Mouse (Mus musculus) ES-Bruce4 (cell line): ENCODE data around the gene Irf2. TPM values are rescaled to one million over a fixed set of nuclear protein-coding genes. Genes with fewer than 3 reads are reported as not detected.

Source experiments
- H3K27ac ChIP-seq: 2 replicates; pipeline ENCODE4 v1.5.1; 2012; ENCODE audit warnings: low read length, inconsistent platforms; ENCODE audit not compliant: insufficient read depth
- H3K27me3 ChIP-seq: 2 replicates; pipeline ENCODE4 v1.6.1; 2012; ENCODE audit warnings: mild to moderate bottlenecking, low read length, inconsistent platforms; ENCODE audit not compliant: control insufficient read depth, poor library complexity, insufficient read depth, severe bottlenecking
- H3K36me3 ChIP-seq: 2 replicates; pipeline ENCODE4 v1.6.1; 2012; ENCODE audit warnings: inconsistent platforms, mild to moderate bottlenecking, low read length, moderate library complexity; ENCODE audit not compliant: control insufficient read depth, poor library complexity, insufficient read depth, severe bottlenecking
- H3K4me1 ChIP-seq: one replicate; pipeline ENCODE4 v1.8.1; 2011; ENCODE audit warnings: low read length; ENCODE audit not compliant: control insufficient read depth, insufficient read depth
- H3K4me3 ChIP-seq: 2 replicates; pipeline ENCODE4 v1.5.1; 2011; ENCODE audit warnings: low read depth, mild to moderate bottlenecking, low read length
- H3K9ac ChIP-seq: 2 replicates; pipeline ENCODE4 v1.6.1; 2012; ENCODE audit warnings: low read depth, mild to moderate bottlenecking, inconsistent platforms; ENCODE audit not compliant: poor library complexity, severe bottlenecking
- H3K9me3 ChIP-seq: replicated peaks from 2 replicates; pipeline ENCODE4 v1.6.1; 2012; ENCODE audit warnings: mild to moderate bottlenecking, low read length, inconsistent platforms; ENCODE audit not compliant: control insufficient read depth, poor library complexity, insufficient read depth, severe bottlenecking
- CTCF ChIP-seq: IDR thresholded peaks from one replicate; pipeline ENCODE4 v1.8.1; 2011; ENCODE audit warnings: low read depth, low read length
- EP300 ChIP-seq: IDR thresholded peaks from 2 replicates; pipeline ENCODE4 v1.6.1; 2011; ENCODE audit warnings: low read depth, low read length; ENCODE audit not compliant: insufficient read depth
- POLR2A ChIP-seq: IDR thresholded peaks from one replicate; pipeline ENCODE4 v1.8.1; 2011; ENCODE audit warnings: low read length; ENCODE audit not compliant: insufficient read depth
- polyA plus RNA-seq: library from polyadenylated mRNA; stranded (reverse); fragments of >200 nt; gene quantifications from 2 replicates; pipeline ENCODE4 v1.2.4, GENCODE M21; 2011; ENCODE audit warnings: low read depth; ENCODE audit not compliant: missing spikeins, insufficient read depth, insufficient read length

Irf2 gene
- polyA plus RNA-seq, 1 experiment: 17.6 TPM

DNA sequence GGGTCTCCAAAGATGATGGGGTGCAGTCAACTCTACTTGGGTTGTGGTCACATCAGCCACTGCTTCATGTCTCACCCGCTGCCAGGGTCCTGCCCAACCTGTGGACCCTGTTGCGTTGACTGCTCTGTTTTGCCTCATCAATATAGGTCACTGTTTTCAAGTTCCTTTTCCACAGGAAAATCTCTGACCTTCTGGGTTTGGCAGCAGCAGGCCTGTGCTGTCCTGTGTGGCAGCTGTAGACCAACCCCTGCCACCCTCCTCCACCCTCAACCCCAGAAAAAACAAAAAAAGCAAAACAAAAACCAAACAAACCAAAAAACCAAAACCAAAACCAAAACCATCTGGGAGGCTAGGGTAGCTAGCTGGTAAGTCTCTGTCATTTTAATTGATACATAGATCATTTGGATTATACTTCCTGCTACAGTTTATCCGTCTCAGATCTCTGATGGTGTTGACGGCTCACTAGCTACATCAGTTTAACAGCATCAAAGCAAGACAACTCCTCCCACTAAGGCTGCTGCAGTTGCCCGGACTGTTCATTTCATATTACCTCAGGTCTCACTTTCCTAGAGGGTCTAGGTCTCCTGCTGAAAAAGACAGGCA, 16.3 kb downstream of the Irf2 start:
- H3K27ac ChIP-seq: no peak overlapping the region
- no peaks in the 10 kb centered on the region for H3K9me3 ChIP-seq
- TF ChIP-seq EP300 (no peak), CTCF (no peak)
- no peak overlapping the region for H3K4me3 ChIP-seq
- no peaks in the 10 kb centered on the region for H3K27me3 ChIP-seq
- H3K36me3 ChIP-seq: no peaks in the 10 kb centered on the region
- no peak overlapping the region for H3K9ac ChIP-seq
- H3K4me1 ChIP-seq: no peaks in the 10 kb centered on the region

DNA sequence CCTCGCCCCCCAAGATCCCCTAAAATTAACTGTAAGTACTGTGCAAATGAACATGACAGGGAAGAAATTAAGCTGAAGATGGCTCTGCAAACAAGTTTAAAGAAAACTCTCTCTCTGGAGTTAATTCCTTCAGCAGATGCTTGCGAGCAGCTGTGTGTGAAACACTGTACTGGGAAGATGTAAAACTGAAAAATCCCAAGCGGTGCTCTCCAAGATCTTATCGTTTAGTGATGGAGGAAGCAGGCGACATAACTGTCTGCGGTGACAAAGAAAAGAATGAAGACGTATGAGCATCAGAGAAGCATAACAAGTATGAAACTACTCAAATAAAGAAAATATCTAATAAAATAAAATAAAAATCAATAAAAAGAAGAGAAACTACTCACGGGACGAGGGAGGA, 18.1 kb downstream of the Irf2 start:
- H3K4me1 ChIP-seq: no peaks in the 10 kb centered on the region
- no peaks in the 10 kb centered on the region for H3K27me3 ChIP-seq
- no peaks in the 10 kb centered on the region for H3K36me3 ChIP-seq
- no peak overlapping the region for H3K4me3 ChIP-seq
- H3K9ac ChIP-seq: no peak overlapping the region
- no peak overlapping the region for H3K27ac ChIP-seq
- TF ChIP-seq CTCF: no peak
- no peak for TF ChIP-seq POLR2A
- no peak for TF ChIP-seq EP300
- H3K9me3 ChIP-seq: no peaks in the 10 kb centered on the region

DNA sequence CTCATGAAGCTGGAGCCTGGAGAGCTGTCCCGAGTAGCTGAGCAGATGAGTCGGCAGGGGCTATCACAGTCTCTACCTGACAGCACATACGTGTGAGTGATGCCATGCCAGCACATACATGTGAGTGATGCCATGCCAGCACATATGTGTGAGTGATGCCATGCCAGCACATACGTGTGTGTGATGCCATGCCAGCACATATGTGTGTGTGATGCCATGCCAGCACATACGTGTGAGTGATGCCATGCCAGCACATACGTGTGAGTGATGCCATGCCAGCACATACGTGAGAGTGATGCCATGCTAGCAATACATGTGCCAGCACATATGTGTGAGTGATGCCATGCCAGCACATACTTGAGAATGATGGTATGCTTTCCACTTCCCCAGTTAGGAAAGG, 18.6 kb downstream of the Irf2 start:
- Histone ChIP-seq H3K9ac (no peak overlapping the region), H3K4me1 (no peaks in the 10 kb centered on the region), H3K27me3 (no peaks in the 10 kb centered on the region), H3K4me3 (no peak overlapping the region), H3K36me3 (no peaks in the 10 kb centered on the region), H3K27ac (no peak overlapping the region), H3K9me3 (no peaks in the 10 kb centered on the region)
- TF ChIP-seq POLR2A (no peak), CTCF (no peak), EP300 (no peak)

DNA sequence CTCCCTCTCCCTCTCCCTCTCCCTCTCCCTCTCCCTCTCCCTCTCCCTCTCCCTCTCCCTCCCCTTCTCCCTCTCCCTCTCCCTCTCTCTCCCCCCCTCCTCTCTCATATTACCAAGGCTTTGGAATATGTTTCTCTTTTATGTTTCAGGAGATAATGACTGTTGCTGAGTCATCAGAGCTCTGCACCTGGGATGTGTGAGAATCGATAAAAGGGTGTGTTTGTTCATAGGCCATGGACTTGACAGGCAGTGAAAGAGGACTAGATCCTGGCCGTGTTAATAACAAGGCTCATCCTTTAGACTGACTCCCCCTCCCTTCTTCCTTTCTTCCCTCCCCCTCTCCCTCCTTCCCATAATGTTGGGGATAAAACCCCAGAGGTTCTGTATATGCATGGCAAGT, 19.1 kb downstream of the Irf2 start:
- no peaks in the 10 kb centered on the region for H3K9me3 ChIP-seq
- H3K27ac ChIP-seq: no peak overlapping the region
- TF ChIP-seq EP300: no peak
- TF ChIP-seq POLR2A: no peak
- TF ChIP-seq CTCF: no peak
- H3K4me1 ChIP-seq: no peaks in the 10 kb centered on the region
- H3K9ac ChIP-seq: no peak overlapping the region
- no peak overlapping the region for H3K4me3 ChIP-seq
- H3K27me3 ChIP-seq: no peaks in the 10 kb centered on the region
- H3K36me3 ChIP-seq: no peaks in the 10 kb centered on the region

DNA sequence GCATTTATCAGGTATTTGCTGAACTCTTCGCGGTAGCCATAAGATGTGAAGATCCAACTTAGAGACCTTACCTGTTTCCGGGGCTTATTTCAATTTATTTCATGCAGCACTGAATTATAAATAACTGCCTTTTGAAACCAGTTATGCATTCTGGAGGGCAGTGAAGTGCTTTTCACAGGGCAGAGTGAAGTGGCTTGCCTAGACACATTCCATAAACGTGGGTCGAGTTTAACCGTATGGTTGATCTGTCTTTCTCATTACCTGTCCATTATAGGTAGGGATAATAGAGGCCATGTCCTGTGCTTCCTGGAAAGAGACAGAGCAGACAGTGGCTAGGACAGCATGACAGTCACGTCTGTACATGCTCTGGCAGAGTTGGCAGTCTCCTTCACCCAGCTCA, 20.0 kb downstream of the Irf2 start:
- Histone ChIP-seq H3K4me1 (no peaks in the 10 kb centered on the region), H3K27me3 (no peaks in the 10 kb centered on the region), H3K4me3 (no peak overlapping the region), H3K9me3 (no peaks in the 10 kb centered on the region), H3K27ac (no peak overlapping the region), H3K9ac (no peak overlapping the region), H3K36me3 (no peaks in the 10 kb centered on the region)
- TF ChIP-seq POLR2A (no peak), EP300 (no peak), CTCF (no peak)

DNA sequence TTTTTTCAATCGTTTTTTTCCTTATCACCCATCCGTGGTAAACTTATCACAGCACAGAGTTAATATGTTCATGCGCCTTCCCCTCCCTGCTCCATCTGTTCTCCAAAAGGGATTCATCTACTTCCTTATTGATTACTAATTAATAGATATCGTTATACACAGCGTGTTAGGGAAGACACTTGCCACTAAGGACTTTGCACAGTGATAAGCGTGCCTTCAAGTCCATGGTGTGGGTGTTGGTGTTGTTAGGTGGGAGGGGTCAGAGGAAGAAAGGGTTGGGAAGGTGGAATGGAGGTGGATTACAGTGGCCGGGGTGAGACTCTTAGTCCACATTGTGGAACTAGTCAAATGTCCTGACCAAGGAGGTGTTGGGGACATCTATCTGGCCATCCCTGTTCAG, 21.2 kb downstream of the Irf2 start:
- no peaks in the 10 kb centered on the region for H3K27me3 ChIP-seq
- no peaks in the 10 kb centered on the region for H3K4me1 ChIP-seq
- no peaks in the 10 kb centered on the region for H3K9me3 ChIP-seq
- no peak overlapping the region for H3K9ac ChIP-seq
- H3K36me3 ChIP-seq: no peaks in the 10 kb centered on the region
- no peak overlapping the region for H3K4me3 ChIP-seq
- TF ChIP-seq EP300 (no peak), POLR2A (no peak), CTCF (no peak)
- no peak overlapping the region for H3K27ac ChIP-seq
